Mouse (Mus musculus): ENCODE results near the gene Zpr1.

DNA sequence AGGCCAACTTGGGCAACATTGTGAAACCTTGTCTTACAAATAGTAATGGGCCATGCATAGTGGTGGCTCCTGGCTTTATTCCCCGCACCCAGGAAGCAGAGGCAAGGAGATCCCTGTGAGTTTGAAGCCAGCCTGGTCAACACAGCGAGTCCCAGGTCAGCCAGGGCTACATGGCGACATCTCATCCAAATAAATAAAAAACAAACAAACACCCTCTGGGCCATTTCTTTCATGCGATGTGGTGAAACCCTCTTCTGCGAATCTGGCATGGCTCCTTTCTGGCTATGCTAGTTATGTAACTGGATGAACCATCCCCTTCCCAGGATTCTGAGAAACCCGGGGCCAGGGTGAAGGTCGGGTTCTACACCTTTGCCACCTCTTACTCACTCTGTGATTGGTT, 16.7 kb upstream of the Zpr1 start:
- no peak for TF ChIP-seq FLI1 (IDR thresholded peaks at IDR 0.05; ENCODE audit: low read length)
- TF ChIP-seq GATA1 (IDR thresholded peaks at IDR 0.05; ENCODE audit: borderline replicate concordance, low read length): no peak
